Mouse (Mus musculus) thymus, adult 2 months (tissue): ENCODE results near the gene Olfr798.

ENCODE experiments used
- CTCF ChIP-seq: fragments of 200-500 bp; IDR thresholded peaks from 2 replicates; pipeline ENCODE4 v1.5.1; 2012; ENCODE audit warnings: mild to moderate bottlenecking, control low read depth, low read length, moderate library complexity, borderline replicate concordance; ENCODE audit not compliant: control insufficient read depth, poor library complexity, insufficient read depth; ENCODE audit errors: extremely low read depth
- POLR2A ChIP-seq: fragments of 200-500 bp; IDR thresholded peaks from 2 replicates; pipeline ENCODE4 v1.6.1; 2012; ENCODE audit warnings: mild to moderate bottlenecking, low read length, control low read depth, moderate library complexity; ENCODE audit not compliant: control insufficient read depth, poor library complexity, insufficient read depth; ENCODE audit errors: extremely low read depth

DNA sequence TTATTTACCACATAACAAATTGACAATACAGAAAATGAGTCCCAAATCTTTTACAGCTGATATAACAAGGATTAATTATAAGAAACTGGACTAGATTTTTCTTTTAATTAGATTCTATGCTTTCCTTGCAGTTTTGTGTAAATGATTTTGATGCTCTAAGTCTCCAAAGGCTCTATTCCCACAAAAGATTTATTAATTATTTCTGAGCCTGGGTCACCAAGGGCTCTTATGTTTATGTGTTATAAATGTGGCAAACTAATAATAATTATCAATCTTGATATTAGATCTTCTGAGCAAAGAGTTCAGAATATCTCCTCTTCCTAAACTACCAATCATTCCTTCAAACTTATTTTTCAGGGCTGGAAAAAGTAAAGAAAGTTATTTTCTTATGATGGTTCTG is 29.7 kb upstream of the Olfr798 start, which contains the start of gene Olfr800:
- no peak for TF ChIP-seq POLR2A
- no peak for TF ChIP-seq CTCF
